ENCODE assay signal across 8 mouse cellular contexts in the genomic region with DNA sequence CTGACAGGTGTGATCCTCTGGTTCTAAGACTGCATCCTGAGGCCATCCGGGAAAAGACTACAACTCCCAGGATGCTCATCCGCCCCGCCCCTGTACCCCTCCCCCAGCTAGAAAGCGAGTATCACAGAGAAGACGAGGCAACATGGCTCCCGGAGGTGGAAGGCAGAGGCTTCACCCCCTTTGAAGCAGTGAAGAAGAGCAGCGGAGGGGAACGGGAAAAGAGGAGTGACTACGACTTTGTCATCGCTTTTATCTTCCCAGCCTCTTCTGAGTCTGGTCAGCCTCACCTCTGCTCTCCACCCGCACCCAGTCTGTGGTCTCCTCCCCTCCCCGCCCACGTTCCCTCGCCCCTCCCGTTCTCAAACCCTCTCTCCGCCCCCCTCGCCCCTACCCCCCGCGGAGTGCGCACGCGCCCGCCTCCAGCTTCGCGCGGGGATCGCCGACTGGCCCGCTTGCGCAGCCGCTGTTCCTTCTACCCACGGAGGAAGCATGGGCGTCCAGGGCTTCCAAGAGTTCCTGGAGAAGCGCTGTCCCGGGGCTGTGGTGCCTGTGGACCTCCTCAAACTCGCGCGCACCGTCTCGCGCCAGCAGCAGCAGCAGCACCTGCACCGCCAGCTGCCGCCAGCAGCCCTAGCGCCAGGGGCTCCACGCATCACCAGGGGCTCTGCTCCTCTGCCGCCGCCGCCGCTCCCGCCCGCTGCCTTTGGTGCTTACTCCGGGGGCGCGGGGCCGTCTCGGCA. TPM values are rescaled to one million over a fixed set of nuclear protein-coding genes. Genes with fewer than 3 reads are reported as not detected.
DNase-seq lines count a peak whose midpoint lies in the region; ATAC-seq and TF ChIP-seq lines count a peak whose summit lies in the region.

A gene (plus strand): TSS at position 415 of the 740 bp plus-strand sequence.

- H3K4me2 ChIP-seq in hindbrain, embryonic 12.5 days (replicated peaks), result peak within 1 kb of the TSS; percentile 67
- H3K4me2 ChIP-seq in lung, postnatal 0 days (replicated peaks; ENCODE audit: low read depth, low read length), result peak within 1 kb of the TSS; percentile 74

- no peaks in the 10 kb centered on the region for H3K9me3 ChIP-seq in hindbrain, embryonic 12.5 days (replicated peaks)
- H3K9me3 ChIP-seq in lung, postnatal 0 days (ENCODE audit: low read length), result no peaks in the 10 kb centered on the region

- H3K27ac ChIP-seq in hindbrain, embryonic 12.5 days, result peak within 1 kb of the TSS; percentile 84
- H3K27ac ChIP-seq in lung, postnatal 0 days (ENCODE audit: low read length), result peak within 1 kb of the TSS; percentile 44

- CTCF ChIA-PET in Patski (lab: Charles Lee), result no interaction called here

- peak within 1 kb of the TSS; percentile 73 for H3K9ac ChIP-seq in hindbrain, embryonic 12.5 days
- H3K9ac ChIP-seq in lung, postnatal 0 days (replicated peaks; ENCODE audit: low read depth), result peak within 1 kb of the TSS; percentile 29; the same call in 1 of the 2 replicates

- peaks cover 32% of the 10 kb centered on the region for H3K27me3 ChIP-seq in Patski
- H3K27me3 ChIP-seq in hindbrain, embryonic 12.5 days, result peaks cover 11% of the 10 kb centered on the region
- no peaks in the 10 kb centered on the region for H3K27me3 ChIP-seq in lung, postnatal 0 days (replicated peaks; ENCODE audit: insufficient read depth, low read length)

- TF ChIP-seq CTCF in Patski (IDR thresholded peaks at IDR 0.05), result no peak
- TF ChIP-seq CTCF in lung, postnatal 0 days (IDR thresholded peaks at IDR 0.05), result 0 out of 2 replicates have a peak, but pooled peaks have one; percentile 2

- WGBS in hindbrain, embryonic 12.5 days, result 19% methylated on average over 44 of the region's 56 CpGs
- 11% methylated on average over 36 of the region's 56 CpGs for WGBS in lung, postnatal 0 days

- DNase-seq in Patski (ENCODE audit: low read depth, low spot score), result peak; percentile 54
- DNase-seq in cerebellum, postnatal 10 days, result peak; percentile 95 to 97
- DNase-seq in frontal cortex, postnatal 10 days (ENCODE audit: low spot score in 2 of 2), result peak; percentile 75 to 85
- DNase-seq in layer of hippocampus, postnatal 10 days (ENCODE audit: low spot score in 2 of 2), result peak; percentile 82 to 87
- DNase-seq in lung, postnatal 0 days (ENCODE audit: low spot score), result peak; percentile 79
- peak; percentile 64 for DNase-seq in ovary, postnatal 14 days (ENCODE audit: low spot score)
- peak; percentile 81 for DNase-seq in thymus, postnatal 10 days (ENCODE audit: low spot score in 2 of 2)

- peak; percentile 73 for ATAC-seq in Patski
- ATAC-seq in hindbrain, embryonic 12.5 days (ENCODE audit: low FRiP score), result peak; percentile 96
- ATAC-seq in lung, postnatal 0 days, result peak; percentile 96

- TF ChIP-seq EP300 in lung, postnatal 0 days (IDR thresholded peaks at IDR 0.05), result no peak

- no peaks in the 10 kb centered on the region for H3K36me3 ChIP-seq in hindbrain, embryonic 12.5 days
- H3K36me3 ChIP-seq in lung, postnatal 0 days (ENCODE audit: insufficient read depth, low read length), result no peaks in the 10 kb centered on the region

- POLR2A ChIA-PET in Patski (lab: Charles Lee), result no interaction called here

- in situ Hi-C loops in Patski (cut with MboI; ENCODE audit: low pct_unique_long_range_greater_than_20kb), result no loop called here

- peaks cover 8% of the 10 kb centered on the region for H3K4me1 ChIP-seq in hindbrain, embryonic 12.5 days
- no peaks in the 10 kb centered on the region for H3K4me1 ChIP-seq in lung, postnatal 0 days (ENCODE audit: insufficient read depth, low read depth, low read length)

- H3K4me3 ChIP-seq in hindbrain, embryonic 12.5 days, result peak within 1 kb of the TSS; percentile 66
- peak within 1 kb of the TSS; percentile 60 for H3K4me3 ChIP-seq in lung, postnatal 0 days (ENCODE audit: low read depth, low read length)

RNA-seq across cellular contexts. Expression of the gene that starts here (rescaled TPM):
- polyA plus RNA-seq in Patski (2021), result 9.3 TPM
- polyA plus RNA-seq in hindbrain, embryonic 12.5 days (2016; fragmentation: Nextera tagmentation; extraction: Ambion mirVana), result 4.1 and 4.7 TPM in 2 replicates
- total RNA-seq in layer of hippocampus, postnatal 10 days (2021), result 10 to 100 TPM; 41.8 to 43.0 TPM
- polyA plus RNA-seq in lung, postnatal 0 days (2015; fragmentation: Nextera tagmentation; extraction: Ambion mirVana), result 1.1 and 1.7 TPM in 2 replicates

Comparison
In these comparisons a context has a peak if more than half of its experiments do, and no peak if none do; other contexts are left out.
1. Peak in every context shown above with its lines: DNase-seq, ATAC-seq, H3K4me3 ChIP-seq and H3K27ac ChIP-seq.